Mouse (Mus musculus) E14TG2a.4 (cell line): ENCODE measurements around the gene Megf11.

Experiments
- CTCF ChIP-seq: conservative IDR thresholded peaks from 2 replicates; pipeline ENCODE4 v1.5.1; 2014; ENCODE audit warnings: low read length
- NANOG ChIP-seq: IDR thresholded peaks from 2 replicates; pipeline ENCODE4 v1.6.1; 2014; ENCODE audit warnings: borderline replicate concordance, low read length, mixed read lengths
- POU5F1 ChIP-seq: IDR thresholded peaks from 2 replicates; pipeline ENCODE4 v1.6.1; 2014; ENCODE audit warnings: low read length, borderline replicate concordance

GRCm38 (mm10) chr9:64520747-64521283 lies 135.4 kb downstream of the Megf11 start:
- TF ChIP-seq CTCF, result no peak
- no peak for TF ChIP-seq POU5F1
- no peak for TF ChIP-seq NANOG
